13 mouse cellular contexts compared by ENCODE assay signal in the genomic region with DNA sequence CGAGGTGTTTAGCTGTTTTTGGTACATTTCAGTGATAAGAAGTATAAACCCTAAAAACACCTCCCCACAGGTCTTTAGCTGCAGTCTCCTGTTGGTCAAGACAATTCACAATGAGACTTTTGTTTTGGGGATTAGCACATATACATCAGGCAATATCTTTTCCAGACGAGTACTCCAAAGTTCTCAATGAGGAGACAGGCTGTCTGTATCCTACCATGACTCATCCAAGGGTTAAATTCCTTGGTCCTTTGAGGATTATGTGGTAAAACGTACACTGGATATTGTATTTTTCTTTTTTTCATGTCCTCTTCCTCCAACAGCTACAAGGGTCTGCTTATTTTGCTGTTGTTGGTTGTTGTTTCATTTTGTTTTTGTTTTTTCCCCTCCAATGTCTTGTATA.
"Had no signal": no experiment of that assay in that cellular context is flagged by ENCODE, and none has a peak within 500 bp of the region (broad histone marks: within the 10 kb centered on the region; RNA-seq: fewer than 3 reads in every experiment).

No protein-coding gene starts in this region.

- DNase-seq: lung, adult 18-20 months; lung, embryonic 14.5 days; lung, postnatal 10 days; lung, postnatal 4 days; midbrain, embryonic 14.5 days; retina, postnatal 1 day; right cerebral cortex, adult 18-20 months; right cerebral cortex, postnatal 25 days; right cerebral cortex, postnatal 4 days; spleen, adult 18-20 months; thymus, adult 18-20 months; thymus, postnatal 14 days; thymus, postnatal 36 days had no signal
